Mouse (Mus musculus) heart, embryonic 13.5 days (tissue): ENCODE results near the gene Gpc3. TPM values are rescaled to one million over a fixed set of nuclear protein-coding genes. Genes with fewer than 3 reads are reported as not detected.
A peak's percentile ranks its signal among the peaks of the same experiment; 100 is the strongest.

Source experiments
- ATAC-seq: fragments of 200-750 bp; cut with Nextera tagmentation; 2 replicates; pipeline ENCODE4 v1.8.0; 2017; ENCODE audit warnings: moderate TSS enrichment; ENCODE audit not compliant: insufficient number of reproducible peaks, low FRiP score, low TSS enrichment; ENCODE audit errors: extremely low read depth
- H3K27ac ChIP-seq: fragments of 300-500 bp; sonication (generic); replicated peaks from 2 replicates; pipeline ENCODE4 v1.5.1; 2015; ENCODE audit warnings: moderate library complexity, mild to moderate bottlenecking, inconsistent platforms
- H3K27me3 ChIP-seq: fragments of 300-500 bp; sonication (generic); replicated peaks from 2 replicates; pipeline ENCODE4 v1.6.1; 2015; ENCODE audit warnings: mild to moderate bottlenecking, inconsistent platforms
- H3K36me3 ChIP-seq: fragments of 300-500 bp; sonication (generic); 2 replicates; pipeline ENCODE4 v1.6.1; 2015; ENCODE audit warnings: mild to moderate bottlenecking, inconsistent platforms
- H3K4me1 ChIP-seq: fragments of 300-500 bp; sonication (generic); 2 replicates; pipeline ENCODE4 v1.6.1; 2015; ENCODE audit warnings: inconsistent platforms
- H3K4me2 ChIP-seq: fragments of 300-500 bp; sonication (generic); 2 replicates; pipeline ENCODE4 v1.6.1; 2015; ENCODE audit warnings: inconsistent platforms, mild to moderate bottlenecking, moderate library complexity
- H3K4me3 ChIP-seq: fragments of 300-500 bp; sonication (generic); 2 replicates; pipeline ENCODE4 v1.5.1; 2015; ENCODE audit warnings: moderate library complexity, mild to moderate bottlenecking, inconsistent platforms
- H3K9ac ChIP-seq: fragments of 300-500 bp; sonication (generic); 2 replicates; pipeline ENCODE4 v1.6.1; 2015; ENCODE audit warnings: inconsistent platforms, mild to moderate bottlenecking, moderate library complexity
- H3K9me3 ChIP-seq: fragments of 300-500 bp; sonication (generic); 2 replicates; pipeline ENCODE4 v1.6.1; 2016; ENCODE audit warnings: inconsistent platforms
- WGBS: fragments of 180-500 bp; shearing (Covaris S2); methylation state at CpG from one replicate; pipeline ENCODE4 v1.1.7; 2015; ENCODE audit warnings: mixed read lengths; 5-methylcytosine and 5-hydroxymethylcytosine counted together
- polyA plus RNA-seq: library from polyadenylated mRNA; unstranded; fragments of >200 nt; fragmentation: Nextera tagmentation; extraction: Ambion mirVana; gene quantifications from 2 replicates; pipeline ENCODE4 v1.2.1, GENCODE M21; 2015

Gpc3 gene
- polyA plus RNA-seq, 1 experiment from 2014 or later: 511 TPM

- ATAC-seq: no peak
- H3K4me1 ChIP-seq: peaks cover 44% of the 10 kb centered on the region
- no peaks in the 10 kb centered on the region for H3K9me3 ChIP-seq
- no peak overlapping the region for H3K4me3 ChIP-seq
- H3K27ac ChIP-seq: peak overlapping the region; percentile 73
- WGBS: 35% methylated on average over 6 of the region's 6 CpGs
- H3K9ac ChIP-seq: no peak overlapping the region
- no peak overlapping the region for H3K4me2 ChIP-seq
- H3K36me3 ChIP-seq: no peaks in the 10 kb centered on the region
- H3K27me3 ChIP-seq: no peaks in the 10 kb centered on the region
Measured at GRCm38 (mm10) chrX:52626963-52627716, 13.4 kb upstream of the Gpc3 start.

GRCm38 (mm10) chrX:52617813-52618212 lies 4.1 kb upstream of the Gpc3 start:
- no peaks in the 10 kb centered on the region for H3K9me3 ChIP-seq
- H3K4me1 ChIP-seq: peaks cover 36% of the 10 kb centered on the region
- H3K4me3 ChIP-seq: no peak overlapping the region
- ATAC-seq: no peak
- peak overlapping the region; percentile 63 for H3K27ac ChIP-seq
- H3K9ac ChIP-seq: no peak overlapping the region
- WGBS: 49% methylated on average over 3 of the region's 3 CpGs
- H3K4me2 ChIP-seq: no peak overlapping the region
- H3K27me3 ChIP-seq: peaks cover 3% of the 10 kb centered on the region; the same call in 1 of the 2 replicates
- no peaks in the 10 kb centered on the region for H3K36me3 ChIP-seq

GRCm38 (mm10) chrX:52616152-52616551 lies 2.4 kb upstream of the Gpc3 start:
- ATAC-seq: no peak
- Histone ChIP-seq H3K4me2 (no peak overlapping the region), H3K27ac (no peak overlapping the region), H3K9ac (no peak overlapping the region), H3K4me3 (no peak overlapping the region), H3K27me3 (peaks cover 8% of the 10 kb centered on the region; the same call in 1 of the 2 replicates), H3K4me1 (peaks cover 32% of the 10 kb centered on the region), H3K9me3 (no peaks in the 10 kb centered on the region), H3K36me3 (no peaks in the 10 kb centered on the region)
- WGBS: 65% methylated on average over 5 of the region's 5 CpGs

- H3K4me3 ChIP-seq: peak overlapping the region; percentile 66
- peak overlapping the region; percentile 72 for H3K4me2 ChIP-seq
- peak overlapping the region; percentile 82 for H3K27ac ChIP-seq
- WGBS: 12% methylated on average over 21 of the region's 23 CpGs
- ATAC-seq: peak; percentile 75
- no peaks in the 10 kb centered on the region for H3K36me3 ChIP-seq
- H3K27me3 ChIP-seq: peaks cover 8% of the 10 kb centered on the region; the same call in 1 of the 2 replicates
- peak overlapping the region; percentile 85 for H3K9ac ChIP-seq
- H3K9me3 ChIP-seq: no peaks in the 10 kb centered on the region
- H3K4me1 ChIP-seq: peaks cover 36% of the 10 kb centered on the region
Measured at GRCm38 (mm10) chrX:52614031-52614381, 256 bp upstream of the Gpc3 start.

- Histone ChIP-seq H3K36me3 (no peaks in the 10 kb centered on the region), H3K4me2 (peak overlapping the region; percentile 72), H3K27ac (peak overlapping the region; percentile 82), H3K4me1 (peaks cover 29% of the 10 kb centered on the region), H3K27me3 (peaks cover 8% of the 10 kb centered on the region; the same call in 1 of the 2 replicates), H3K9ac (peak overlapping the region; percentile 85), H3K9me3 (no peaks in the 10 kb centered on the region), H3K4me3 (peak overlapping the region; percentile 66)
- 17% methylated on average over 12 of the region's 12 CpGs for WGBS
- no peak for ATAC-seq
Measured at GRCm38 (mm10) chrX:52612806-52613205, 944 bp downstream of the Gpc3 start.

GRCm38 (mm10) chrX:52611987-52612670 lies 1.6 kb downstream of the Gpc3 start:
- Histone ChIP-seq H3K36me3 (no peaks in the 10 kb centered on the region), H3K4me3 (peak overlapping the region; percentile 66), H3K4me1 (peaks cover 22% of the 10 kb centered on the region), H3K9me3 (no peaks in the 10 kb centered on the region), H3K9ac (peak overlapping the region; percentile 85), H3K27me3 (peaks cover 8% of the 10 kb centered on the region; the same call in 1 of the 2 replicates), H3K4me2 (peak overlapping the region; percentile 72), H3K27ac (peak overlapping the region; percentile 82)
- ATAC-seq: no peak
- WGBS: 17% methylated on average over 28 of the region's 28 CpGs

- Histone ChIP-seq H3K4me3 (peak overlapping the region; percentile 66), H3K9ac (peak overlapping the region; percentile 85), H3K4me2 (peak overlapping the region; percentile 72), H3K9me3 (no peaks in the 10 kb centered on the region), H3K27ac (peak overlapping the region; percentile 82; the same call in 1 of the 2 replicates), H3K27me3 (peaks cover 8% of the 10 kb centered on the region; the same call in 1 of the 2 replicates), H3K36me3 (no peaks in the 10 kb centered on the region), H3K4me1 (peaks cover 17% of the 10 kb centered on the region)
- WGBS: 16% methylated on average over 6 of the region's 6 CpGs
- ATAC-seq: no peak
Measured at GRCm38 (mm10) chrX:52611541-52611940, 2.2 kb downstream of the Gpc3 start.

- no peak overlapping the region for H3K27ac ChIP-seq
- 57% methylated on average over 4 of the region's 4 CpGs for WGBS
- ATAC-seq: no peak
Measured at GRCm38 (mm10) chrX:52603143-52603542, 10.6 kb downstream of the Gpc3 start.

GRCm38 (mm10) chrX:52599246-52599645 lies 14.5 kb downstream of the Gpc3 start:
- Histone ChIP-seq H3K4me3 (no peak overlapping the region), H3K4me2 (no peak overlapping the region), H3K36me3 (no peaks in the 10 kb centered on the region), H3K9ac (no peak overlapping the region), H3K9me3 (no peaks in the 10 kb centered on the region), H3K27ac (no peak overlapping the region), H3K4me1 (peaks cover 20% of the 10 kb centered on the region; the same call in 1 of the 2 replicates), H3K27me3 (no peaks in the 10 kb centered on the region)
- ATAC-seq: no peak
- 33% methylated on average over 1 of the region's 1 CpGs for WGBS

More at GRCm38 (mm10) chrX:52603143-52603542, 10.6 kb downstream of the Gpc3 start:
- Histone ChIP-seq H3K9me3 (no peaks in the 10 kb centered on the region), H3K9ac (no peak overlapping the region), H3K27me3 (no peaks in the 10 kb centered on the region), H3K4me1 (peaks cover 11% of the 10 kb centered on the region; the same call in 1 of the 2 replicates), H3K36me3 (peaks cover 9% of the 10 kb centered on the region), H3K4me3 (no peak overlapping the region), H3K4me2 (no peak overlapping the region)

GRCm38 (mm10) chrX:52587671-52588070 lies 26.1 kb downstream of the Gpc3 start:
- no peaks in the 10 kb centered on the region for H3K27me3 ChIP-seq
- no peak for ATAC-seq
- H3K9ac ChIP-seq: no peak overlapping the region
- H3K4me2 ChIP-seq: no peak overlapping the region
- peaks cover 15% of the 10 kb centered on the region; the same call in 1 of the 2 replicates for H3K36me3 ChIP-seq
- H3K9me3 ChIP-seq: 0 out of 2 replicates have a peak, but pooled peaks cover 3% of the 10 kb centered on the region
- H3K27ac ChIP-seq: no peak overlapping the region
- H3K4me1 ChIP-seq: no peaks in the 10 kb centered on the region
- no peak overlapping the region for H3K4me3 ChIP-seq

GRCm38 (mm10) chrX:52559995-52560394 lies 53.8 kb downstream of the Gpc3 start:
- no peak overlapping the region for H3K9ac ChIP-seq
- H3K4me2 ChIP-seq: no peak overlapping the region
- 79% methylated on average over 4 of the region's 4 CpGs for WGBS
- no peak overlapping the region for H3K4me3 ChIP-seq
- peaks cover 15% of the 10 kb centered on the region; the same call in 1 of the 2 replicates for H3K4me1 ChIP-seq
- ATAC-seq: no peak
- no peaks in the 10 kb centered on the region for H3K36me3 ChIP-seq
- no peak overlapping the region for H3K27ac ChIP-seq
- H3K9me3 ChIP-seq: no peaks in the 10 kb centered on the region
- H3K27me3 ChIP-seq: no peaks in the 10 kb centered on the region
